Mouse (Mus musculus): ENCODE results near the gene Tirap.

DNA sequence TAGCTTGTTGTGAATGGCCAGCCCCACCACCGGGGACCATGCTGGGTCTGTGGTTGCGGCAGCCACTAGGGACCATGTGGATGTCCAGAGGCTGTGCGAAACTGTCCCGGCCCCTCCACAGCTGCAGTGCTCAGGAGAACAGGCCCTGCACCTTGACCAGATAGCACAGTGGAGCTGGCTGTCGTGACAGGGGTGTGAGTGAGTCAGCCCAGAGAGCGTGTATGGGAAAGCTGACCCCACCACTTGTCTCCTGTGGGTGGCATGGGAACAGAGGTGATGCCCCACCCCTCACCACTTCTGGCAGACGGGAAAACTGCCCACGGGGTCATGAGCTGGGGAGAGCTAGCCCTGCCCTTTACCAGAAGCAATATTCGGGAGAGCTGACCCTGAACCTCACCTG, 55.0 kb downstream of the Tirap start:
- TF ChIP-seq POLR2A (IDR thresholded peaks at IDR 0.05; ENCODE audit: control insufficient read depth, low read depth, low read length) (no peak), CTCF (IDR thresholded peaks at IDR 0.05; ENCODE audit: control insufficient read depth, insufficient read depth, insufficient replicate concordance, low read depth, low read length) (no peak)

Measured in testis, adult 2 months (tissue).